Mouse (Mus musculus) frontal cortex, postnatal 36 days (tissue): ENCODE results near the gene Sfswap.
A peak's percentile ranks its signal among the peaks of the same experiment; 100 is the strongest.

Source experiments
- DNase-seq, 2 experiments: peaks; one replicate each; pipeline ENCODE4 v3.0.0; 2022; ENCODE audit warnings: low spot score in 2 of 2

Gene Sfswap

DNA sequence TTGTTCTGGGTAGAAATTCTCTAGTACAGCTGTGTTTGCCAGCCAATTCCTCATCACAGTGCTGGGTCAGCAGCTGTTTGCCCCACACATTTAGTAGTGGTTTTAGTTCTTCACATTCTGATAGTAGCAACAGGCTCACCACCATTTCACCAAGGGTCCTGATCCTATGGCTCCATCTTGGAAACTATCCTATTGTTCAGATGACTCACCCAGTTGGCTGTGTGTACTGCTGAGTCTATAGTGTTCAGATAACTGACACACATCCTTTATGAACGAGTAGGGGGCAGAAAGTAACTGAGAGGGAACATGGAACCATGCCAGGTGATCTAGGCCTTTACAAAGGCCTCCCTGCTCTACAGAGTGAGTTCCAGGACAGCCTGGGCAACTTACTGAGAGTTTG is 28.6 kb downstream of the Sfswap start:
- DNase-seq = no peak

GRCm38 (mm10) chr5:129533731-129534130 is 32.7 kb downstream of the Sfswap start:
- no peak for DNase-seq

DNA sequence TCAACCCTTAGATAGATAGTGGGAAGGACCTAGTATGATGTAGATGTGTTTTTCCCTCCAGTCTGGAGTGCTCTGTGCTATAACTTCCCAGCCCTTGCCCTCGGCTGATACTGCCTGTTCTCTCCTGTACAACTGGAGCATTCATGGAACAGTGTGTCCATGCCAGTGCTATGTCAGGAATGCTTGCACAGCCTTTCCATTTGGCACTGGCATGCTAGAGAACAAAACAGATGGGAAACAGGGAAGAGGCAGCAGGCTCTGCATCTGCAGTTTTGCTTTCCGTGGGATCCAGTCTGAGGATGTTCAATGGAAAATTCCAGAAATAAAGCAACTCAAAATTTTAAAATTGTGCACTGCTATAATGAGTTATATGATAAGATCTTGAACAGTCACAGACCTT is 33.5 kb downstream of the Sfswap start:
- peak; percentile 60 to 87 for DNase-seq

DNA sequence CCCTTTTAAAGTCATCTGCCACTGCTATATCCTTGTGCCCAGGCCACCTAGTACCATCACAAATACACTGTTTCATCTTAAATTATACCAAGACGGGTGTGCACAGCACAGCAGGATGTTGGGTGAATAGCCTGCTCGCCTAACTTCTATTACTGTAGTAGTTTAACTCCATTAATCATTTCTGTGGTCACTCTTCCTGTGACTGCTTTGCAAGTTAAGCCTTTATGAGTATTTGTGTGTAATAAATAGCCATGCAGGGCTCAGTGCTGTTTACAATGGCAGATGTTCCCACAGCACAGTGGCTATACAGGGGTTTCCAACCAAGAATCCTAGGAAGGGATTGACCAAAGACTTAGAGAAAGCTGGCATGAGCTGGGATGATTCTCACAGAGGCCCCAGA is 34.0 kb downstream of the Sfswap start:
- DNase-seq = no peak

DNA sequence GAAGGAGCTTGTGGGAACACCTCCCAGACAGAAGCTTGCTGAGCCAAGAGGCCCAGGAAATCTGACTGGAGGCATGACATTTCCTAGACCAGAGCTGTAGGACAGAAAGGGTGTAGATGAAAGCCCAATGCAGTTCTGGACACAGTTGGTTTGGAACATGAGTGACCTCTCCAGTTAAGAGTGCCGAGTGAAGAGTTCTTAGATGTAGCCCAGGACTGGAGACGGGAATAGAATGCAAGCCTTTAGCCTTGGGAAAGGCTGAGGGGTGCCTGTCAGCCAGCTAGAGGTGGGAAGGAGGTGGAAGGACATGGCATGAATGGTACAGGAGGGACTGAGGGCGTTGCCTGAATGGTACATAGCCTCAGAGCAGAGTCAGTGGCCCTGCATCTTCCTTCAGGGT is 34.4 kb downstream of the Sfswap start:
- no peak for DNase-seq

GRCm38 (mm10) chr5:129538826-129539225 is 37.8 kb downstream of the Sfswap start:
- DNase-seq = peak in 1 of 2 experiments; percentile 40

DNA sequence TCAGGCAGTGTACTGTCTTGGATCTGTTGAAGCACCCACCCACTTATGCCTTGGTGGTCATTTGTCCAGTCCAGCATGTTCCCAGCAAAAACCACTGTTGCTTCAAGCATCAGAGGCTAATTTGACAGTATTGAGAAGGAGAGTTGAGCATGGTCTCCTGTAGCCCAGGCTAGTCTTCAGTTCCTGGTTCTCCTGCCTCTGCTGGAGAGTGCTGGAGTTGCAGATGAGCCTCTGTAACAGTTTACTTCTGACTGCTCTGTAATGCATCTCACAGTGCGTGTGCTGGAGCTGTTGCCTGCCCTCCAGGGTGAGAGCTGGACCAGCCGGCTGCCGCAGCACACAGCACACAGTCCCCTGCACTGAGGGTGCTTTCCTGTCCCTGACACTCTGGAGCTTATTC is 41.2 kb downstream of the Sfswap start:
- DNase-seq = no peak

GRCm38 (mm10) chr5:129545787-129546186 is 44.8 kb downstream of the Sfswap start:
- peak in 1 of 2 experiments; percentile 72 for DNase-seq

DNA sequence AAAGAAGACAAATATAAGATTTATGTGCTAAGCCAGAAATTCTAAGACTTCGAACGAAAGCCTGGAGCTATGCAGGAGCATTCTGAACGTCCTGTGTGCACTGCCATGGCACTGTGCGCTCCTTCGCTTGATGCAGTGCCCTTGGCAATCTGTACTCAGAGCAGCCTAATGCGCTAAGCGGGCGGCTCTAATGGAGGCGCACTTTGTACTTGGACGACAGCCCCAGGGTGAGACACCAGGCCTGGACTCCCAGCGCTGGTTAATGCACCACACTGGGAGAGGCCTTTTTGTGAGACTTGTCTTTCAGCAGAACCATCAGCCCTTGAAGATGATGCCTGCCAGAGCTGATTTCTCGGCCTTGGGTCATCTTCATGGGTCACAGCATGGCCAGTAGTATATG is 48.7 kb downstream of the Sfswap start:
- no peak for DNase-seq

GRCm38 (mm10) chr5:129550790-129551189 is 49.8 kb downstream of the Sfswap start:
- DNase-seq = no peak

DNA sequence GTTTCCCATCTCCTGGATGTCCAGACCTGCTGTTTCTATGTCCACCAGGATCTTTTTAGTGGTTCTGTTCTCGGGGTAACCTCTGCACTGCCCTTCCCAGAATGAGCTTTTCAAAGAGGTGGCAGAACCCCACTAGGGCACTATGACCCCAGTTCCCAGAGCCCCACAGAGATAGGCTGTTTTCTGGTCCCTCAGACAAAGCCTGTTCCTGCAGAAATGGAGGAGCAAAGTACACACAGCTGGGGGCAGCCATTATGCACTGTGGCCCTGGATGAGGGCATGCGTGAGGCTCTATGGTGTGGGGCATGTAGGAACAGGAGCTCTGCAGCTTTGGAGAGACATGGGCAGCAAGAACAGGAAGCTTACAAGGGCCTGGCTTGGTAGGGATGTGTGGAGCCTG is 51.0 kb downstream of the Sfswap start:
- DNase-seq = no peak

- DNase-seq = peak in 1 of 2 experiments; percentile 34
Observed at GRCm38 (mm10) chr5:129553642-129554041, 52.6 kb downstream of the Sfswap start.

DNA sequence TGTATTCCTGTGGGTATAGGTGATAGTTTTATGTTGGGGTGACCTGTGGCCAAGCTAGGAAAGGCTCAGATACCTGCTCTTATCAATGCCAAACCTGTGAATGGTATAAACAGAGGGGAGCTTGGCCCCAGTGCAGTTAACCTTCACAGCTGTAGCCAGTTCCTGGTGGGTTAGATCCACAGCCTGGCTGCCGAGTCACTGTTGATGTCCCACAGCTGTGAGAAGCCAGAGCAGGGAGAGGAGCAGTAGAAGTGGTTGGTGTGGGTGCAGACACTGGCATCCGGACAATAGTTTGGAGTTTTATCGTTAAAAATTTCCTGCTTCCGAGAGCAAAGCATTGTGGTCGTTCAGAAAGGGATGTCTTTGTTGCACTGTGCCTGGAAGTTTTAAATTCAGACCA is 57.6 kb downstream of the Sfswap start:
- DNase-seq = no peak

GRCm38 (mm10) chr5:129559283-129559682 is 58.3 kb downstream of the Sfswap start:
- no peak for DNase-seq

- no peak for DNase-seq
Observed at GRCm38 (mm10) chr5:129562342-129562741, 61.3 kb downstream of the Sfswap start.

DNA sequence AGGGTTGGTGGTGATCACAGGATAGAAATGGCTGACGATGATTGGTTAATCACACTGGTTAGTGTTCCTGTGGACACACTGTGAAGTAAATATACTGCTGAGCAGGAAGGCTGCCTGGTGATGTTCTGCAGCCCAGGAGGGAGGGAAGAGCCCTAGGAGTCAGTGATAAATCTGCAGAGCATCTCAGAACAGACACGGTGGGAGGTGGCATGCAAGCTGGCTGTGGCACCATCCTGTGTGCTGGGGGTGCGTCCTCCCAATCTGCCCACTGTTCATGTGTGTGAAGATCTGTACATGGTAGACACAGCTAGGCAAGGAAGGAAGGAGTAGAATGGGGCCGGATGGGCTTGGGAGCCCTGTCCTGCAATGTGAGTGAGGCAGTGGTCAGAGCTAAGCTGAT is 67.6 kb downstream of the Sfswap start:
- DNase-seq = peak in 1 of 2 experiments; percentile 28

DNA sequence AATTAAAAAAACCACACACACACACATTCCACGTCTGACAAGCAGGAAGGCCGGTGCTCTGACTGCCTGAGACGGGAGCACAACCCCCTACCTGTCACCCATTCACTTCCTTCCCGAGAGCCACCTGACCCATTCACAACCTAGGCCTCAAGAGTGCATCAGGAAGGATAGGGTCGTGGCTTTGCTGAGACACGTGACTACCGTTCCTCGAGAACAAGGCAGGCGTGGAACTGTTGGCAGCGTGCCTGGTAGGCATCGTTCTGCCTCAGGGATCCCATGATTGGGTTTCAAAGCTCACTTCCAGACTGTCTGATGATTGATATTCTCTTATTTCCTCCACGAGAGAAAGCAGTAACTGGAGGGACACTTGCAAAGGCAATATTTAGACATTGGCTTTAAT is 77.2 kb downstream of the Sfswap start:
- DNase-seq = no peak

DNA sequence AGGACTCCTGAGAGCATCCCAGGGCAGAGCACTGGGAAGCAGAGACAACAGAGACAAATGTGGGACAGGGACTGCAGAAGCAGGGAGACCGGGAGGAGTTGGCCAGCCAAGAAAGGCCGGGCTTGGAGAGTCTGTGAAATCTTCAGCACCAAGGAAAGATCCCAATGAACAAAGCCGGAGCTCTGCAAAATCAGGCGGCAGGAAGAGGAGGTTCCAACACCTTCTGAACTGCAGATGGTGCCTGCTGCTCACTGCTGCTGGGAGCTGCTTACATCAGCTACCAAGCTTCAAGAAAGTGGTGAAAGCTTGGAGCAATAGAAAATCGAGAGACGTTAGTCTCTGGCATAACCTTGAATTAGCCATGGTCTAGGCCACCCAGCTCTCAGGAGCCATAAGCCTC is 79.0 kb downstream of the Sfswap start:
- DNase-seq = peak; percentile 62 to 79

GRCm38 (mm10) chr5:129580572-129580971 is 79.6 kb downstream of the Sfswap start:
- peak; percentile 60 to 76 for DNase-seq

- DNase-seq = peak; percentile 71 to 80
Observed at GRCm38 (mm10) chr5:129581015-129581414, 80.0 kb downstream of the Sfswap start.

DNA sequence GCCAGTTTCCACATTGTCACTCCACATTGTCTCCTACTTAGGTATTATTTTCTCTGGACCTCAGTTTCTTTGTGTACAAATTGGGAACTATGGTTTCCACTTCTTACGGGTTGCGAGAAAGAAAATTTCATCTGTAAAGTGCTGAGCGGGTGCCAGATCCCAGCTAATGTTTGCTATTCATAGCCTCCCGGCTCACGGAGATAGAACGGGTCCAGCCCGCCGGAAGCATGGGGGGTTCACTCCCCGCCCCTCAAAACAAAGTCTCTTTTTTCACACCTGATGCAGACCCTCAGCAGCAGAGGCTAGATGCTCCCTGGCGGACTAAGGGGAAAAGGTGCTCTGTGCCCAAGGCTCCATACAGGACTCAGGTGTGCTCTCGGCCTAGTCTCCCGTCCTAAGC is 82.3 kb downstream of the Sfswap start:
- DNase-seq = no peak

- peak; percentile 89 to 94 for DNase-seq
Observed at GRCm38 (mm10) chr5:129583761-129584582, 83.0 kb downstream of the Sfswap start, which contains the start of gene Mmp17. TSS of gene Mmp17 (plus strand) at chr5:129584169.
